Mouse (Mus musculus): ENCODE data around the gene Senp6.

Senp6 gene

DNA sequence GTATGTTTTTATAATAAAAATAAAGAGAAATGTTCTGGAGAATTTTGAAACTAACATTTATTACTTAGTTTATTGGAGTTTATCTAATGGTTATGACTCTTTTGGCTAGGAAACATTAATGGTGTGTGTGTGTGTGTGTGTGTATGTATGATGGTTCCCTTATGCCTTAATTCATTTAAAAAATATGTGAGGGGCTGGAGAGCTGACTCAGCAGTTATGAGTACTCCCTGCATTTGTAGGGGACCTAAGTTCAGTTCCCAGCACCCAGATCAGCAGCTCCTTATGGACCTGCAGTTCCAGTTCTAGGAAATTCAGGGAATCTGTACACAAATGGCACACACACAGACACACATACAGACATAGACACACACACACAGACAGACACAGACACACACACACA lies 104.5 kb downstream of the Senp6 start:
- DNase-seq (ENCODE audit: low read depth, low spot score) = no peak

DNA sequence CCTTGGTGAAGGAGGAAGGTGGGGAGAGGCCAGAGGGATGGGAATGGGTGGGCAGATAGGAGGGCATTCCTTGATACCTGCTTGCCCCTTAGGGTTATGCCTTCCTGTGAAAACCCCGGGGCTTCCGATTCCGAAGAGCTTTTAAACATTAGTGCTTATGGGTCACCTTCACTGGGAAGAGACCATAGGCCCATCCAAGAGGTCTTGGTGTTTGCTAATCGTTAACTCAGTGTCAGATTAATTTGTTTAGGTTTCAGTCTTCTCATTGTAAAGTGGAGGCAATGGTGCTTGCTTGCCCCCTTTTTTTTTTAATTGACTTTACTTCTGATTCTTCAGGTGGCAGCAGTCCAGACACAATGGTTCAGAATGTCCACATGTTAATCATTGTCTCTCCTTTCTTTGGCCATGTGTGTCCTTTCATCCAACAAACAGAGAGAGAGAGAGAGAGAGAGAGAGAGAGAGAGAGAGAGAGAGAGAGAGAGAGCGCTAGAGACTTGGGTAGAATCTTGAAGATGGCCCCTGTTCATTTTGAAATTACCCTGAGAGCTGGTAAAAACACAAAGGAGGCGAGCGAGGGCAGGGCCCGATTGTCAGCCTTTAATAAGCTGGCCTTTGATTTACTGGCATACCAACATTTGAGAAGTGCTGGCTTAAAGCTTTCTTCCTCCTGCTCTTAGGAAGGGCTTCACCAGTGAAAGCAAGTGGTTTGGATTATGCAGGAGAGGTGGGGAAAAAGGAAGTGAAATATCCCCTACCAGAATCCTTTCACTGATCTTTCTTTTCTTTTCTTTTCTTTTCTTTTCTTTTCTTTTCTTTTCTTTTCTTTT lies 105.9 kb downstream of the Senp6 start:
- DNase-seq (ENCODE audit: low read depth, low spot score) = no peak

DNA sequence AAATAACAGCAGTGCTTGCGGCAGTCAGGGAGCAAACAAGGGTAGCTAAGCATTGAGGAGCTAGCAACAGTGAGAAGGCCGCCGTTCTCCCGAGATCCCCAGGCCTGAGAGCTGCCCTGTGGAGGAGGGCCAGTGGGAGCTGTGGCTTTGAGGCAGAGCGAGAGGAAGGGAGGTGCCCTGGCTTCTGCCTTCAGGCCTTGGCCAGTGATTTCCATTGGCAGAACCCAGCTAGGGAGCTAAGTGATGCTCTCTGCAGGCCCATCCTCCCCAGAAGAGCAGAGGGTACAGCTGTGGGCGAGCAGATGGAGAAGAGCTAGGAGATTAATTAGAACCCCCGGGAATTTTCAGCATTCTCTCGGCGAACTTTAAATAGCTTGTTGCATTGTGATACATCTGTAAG lies 106.9 kb downstream of the Senp6 start:
- DNase-seq (ENCODE audit: low read depth, low spot score) = peak; percentile 22

DNA sequence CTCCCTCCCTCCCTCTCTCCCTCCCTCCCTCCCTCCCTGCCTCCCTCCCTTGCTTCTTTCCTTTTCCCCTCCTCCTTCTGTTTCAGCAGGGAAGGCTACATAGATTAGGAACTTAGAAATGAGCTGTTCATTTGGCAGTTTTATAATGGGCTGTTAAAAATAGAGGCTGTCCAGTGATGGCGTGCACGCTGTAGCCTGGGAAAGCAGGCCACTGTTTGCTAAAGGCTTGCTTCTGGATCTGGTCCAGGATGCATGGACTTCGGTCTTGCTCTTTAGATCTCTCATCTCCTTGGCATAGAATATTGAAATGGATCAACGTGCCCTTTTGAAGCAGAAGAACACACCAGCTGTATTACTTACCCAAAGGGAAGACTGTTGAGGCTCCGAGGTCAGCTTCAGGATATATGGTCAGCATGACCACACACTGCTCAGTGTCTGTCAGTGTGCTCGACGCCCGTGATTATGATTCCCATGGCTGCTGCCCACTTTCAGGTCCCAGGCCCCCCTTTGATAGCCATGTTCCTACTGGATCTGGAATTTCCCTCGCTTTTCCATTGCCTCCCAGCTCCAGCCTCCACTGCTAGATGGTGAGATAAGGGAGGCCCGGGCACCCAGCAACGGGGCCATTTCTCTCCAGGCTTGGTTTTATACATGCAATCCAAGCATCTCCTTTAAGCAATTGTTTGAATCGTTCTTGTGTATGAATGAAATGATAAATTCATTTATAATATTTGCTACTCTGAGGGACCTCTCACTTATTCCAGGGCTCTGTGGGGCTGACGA lies 110.2 kb downstream of the Senp6 start:
- no peak for DNase-seq (ENCODE audit: low read depth, low spot score)

DNA sequence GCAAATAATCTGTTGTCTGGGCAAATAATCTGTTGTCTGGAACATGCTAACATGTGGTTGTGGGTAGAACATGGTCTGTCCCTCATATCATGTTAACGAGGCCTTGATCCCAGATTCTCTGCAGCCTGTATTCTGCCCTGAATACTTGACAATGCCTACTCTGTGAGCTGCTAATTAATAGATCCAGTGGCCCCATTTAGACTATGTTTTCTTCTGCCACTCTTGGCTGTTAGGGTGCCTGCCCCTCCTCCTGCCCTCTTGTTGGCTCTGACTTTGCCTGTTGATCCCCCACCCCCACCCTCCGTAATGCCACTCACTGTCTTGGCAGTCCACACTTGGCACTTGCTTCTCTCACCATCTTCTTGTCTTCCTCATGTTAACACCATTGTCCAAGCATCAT lies 112.0 kb downstream of the Senp6 start:
- DNase-seq (ENCODE audit: low read depth, low spot score) = no peak

DNA sequence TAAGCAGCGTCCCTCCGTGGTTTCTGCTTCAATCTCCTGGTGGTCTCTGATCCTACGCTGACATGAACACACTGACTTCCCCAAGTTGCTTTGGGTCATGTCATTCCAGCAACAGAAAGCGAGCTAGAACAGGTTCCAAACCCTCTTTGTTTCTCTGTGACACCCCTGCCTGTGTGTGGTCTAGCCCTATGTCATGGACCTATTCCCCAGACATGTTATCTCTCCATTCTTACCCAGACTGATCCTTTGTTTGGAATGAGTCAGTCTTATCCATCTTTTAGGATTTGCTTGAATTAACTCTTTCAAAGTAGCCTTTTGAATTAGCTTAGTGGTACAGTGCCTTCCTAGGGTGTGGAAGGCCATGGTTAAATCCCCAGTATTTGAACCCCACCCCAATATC lies 113.0 kb downstream of the Senp6 start:
- DNase-seq (ENCODE audit: low read depth, low spot score) = no peak

DNA sequence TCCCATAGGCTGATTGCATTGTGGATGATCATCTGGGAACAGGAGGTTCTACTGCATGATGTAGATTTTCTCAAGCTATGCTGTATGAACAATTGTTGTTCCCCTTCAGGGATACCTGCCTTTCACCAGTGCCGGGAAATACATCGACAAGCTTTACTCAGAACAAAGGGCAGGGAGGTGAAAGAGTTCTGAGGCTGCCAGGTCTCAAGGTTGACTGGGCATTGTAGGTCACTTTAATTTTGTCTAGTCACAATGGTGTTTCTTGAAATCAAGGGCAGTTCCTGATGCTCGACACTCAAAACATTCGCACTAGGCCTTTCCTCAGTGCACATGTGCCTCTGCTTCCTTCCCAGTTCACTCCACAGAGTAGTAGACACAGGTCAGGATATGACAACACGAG lies 114.1 kb downstream of the Senp6 start:
- no peak for DNase-seq (ENCODE audit: low read depth, low spot score)

DNA sequence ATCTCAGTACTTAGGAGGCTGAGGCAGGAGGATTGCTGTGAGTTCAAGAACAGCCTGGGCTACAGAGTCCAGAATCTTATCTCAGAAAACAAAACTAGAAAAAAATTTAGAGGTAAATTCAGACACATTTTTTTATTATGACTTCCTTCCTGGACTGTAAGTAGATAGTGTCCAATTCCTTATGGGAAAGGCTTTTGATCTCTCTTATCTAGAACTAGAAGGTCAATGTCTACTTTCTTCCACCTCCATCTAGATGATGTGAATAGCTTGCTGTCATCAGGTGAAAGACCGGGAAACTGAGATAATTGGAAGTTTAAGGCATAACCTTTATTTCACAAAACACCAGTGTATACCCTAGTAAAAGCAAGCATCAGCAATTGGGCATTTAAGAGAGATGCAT lies 115.0 kb downstream of the Senp6 start:
- DNase-seq (ENCODE audit: low read depth, low spot score) = no peak

DNA sequence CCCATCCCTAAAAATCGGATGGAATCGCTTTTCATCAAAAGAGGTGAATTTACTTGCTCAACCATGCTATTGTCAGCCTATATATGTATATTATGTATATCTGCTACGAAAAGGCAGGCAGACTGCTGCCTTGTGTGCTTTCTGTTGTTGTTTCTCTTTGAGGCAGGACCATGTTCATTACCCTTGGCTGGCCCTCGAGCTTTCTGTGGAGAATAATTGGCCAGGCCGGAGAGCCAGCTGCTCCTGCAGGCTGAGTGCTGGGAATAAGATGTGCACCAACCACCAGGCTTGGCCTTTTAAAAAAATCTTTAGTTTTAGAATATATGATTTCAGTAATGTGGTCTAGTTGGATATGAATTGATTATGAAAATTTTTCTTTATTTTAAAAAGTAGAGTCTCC lies 117.4 kb downstream of the Senp6 start:
- DNase-seq (ENCODE audit: low read depth, low spot score) = no peak

DNA sequence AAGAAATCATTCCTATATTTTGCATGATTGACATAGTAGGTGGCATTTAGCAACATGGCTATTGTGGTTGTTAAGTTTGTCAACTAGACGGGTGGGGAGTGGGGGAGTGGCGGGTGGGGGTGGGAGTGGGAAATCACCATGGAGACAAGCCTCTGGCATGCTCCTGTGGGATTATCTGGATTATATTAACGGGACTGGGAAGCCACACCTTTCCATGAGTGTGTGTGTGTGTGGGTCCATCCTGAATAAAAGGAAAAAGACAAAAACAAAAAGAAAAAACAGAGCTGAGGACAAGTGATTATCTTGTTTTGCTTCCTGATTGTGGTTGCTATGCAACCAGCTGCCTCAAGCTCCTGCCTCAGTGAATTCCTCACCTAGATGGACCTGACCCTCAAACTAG lies 119.0 kb downstream of the Senp6 start:
- no peak for DNase-seq (ENCODE audit: low read depth, low spot score)

DNA sequence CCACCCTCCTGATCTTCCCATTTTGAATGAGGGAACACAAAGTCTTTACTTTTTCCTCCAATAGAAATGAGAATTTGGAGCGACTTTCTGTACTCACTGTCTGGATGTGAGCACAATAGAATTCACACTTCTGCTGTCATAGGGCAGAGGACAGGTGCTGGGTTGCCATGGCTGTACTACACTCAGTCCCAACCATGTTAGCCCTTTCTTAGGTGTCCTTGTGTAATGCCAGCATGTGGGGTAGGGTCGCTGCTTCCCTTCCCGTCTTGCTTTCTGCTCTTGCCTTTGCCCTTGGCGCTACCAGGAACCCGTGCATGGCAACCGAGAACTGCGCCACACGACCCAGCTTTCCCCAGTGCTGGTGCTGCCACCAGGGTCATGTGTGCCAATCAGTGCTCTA lies 120.0 kb downstream of the Senp6 start:
- DNase-seq (ENCODE audit: low read depth, low spot score) = no peak

DNA sequence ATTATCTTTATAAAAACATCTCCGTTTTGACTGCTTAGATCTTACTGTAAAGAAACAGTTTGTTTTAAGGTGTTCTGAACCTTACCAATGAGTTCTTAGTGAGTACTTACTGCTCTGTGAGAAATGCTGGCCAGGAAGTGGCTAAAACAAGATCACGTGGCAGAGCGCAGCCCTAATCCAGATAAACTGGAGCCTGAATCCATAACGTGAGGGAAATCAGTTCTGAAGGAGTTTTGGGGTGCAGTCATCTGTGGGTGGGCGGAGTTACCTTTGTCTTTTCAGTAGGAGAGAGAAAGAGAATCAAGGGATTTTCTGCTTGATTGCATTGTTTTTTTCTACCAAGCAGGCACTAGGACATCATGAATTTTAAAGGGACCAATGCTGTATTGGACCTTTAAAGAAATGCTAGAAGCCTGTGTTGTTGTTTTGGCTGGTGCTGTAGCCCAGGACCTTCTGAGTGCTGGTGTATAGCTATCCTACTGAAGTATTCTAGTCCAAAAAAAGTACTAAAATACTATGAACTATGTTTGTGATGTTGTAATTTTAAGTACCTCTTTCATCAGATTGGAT lies 121.7 kb downstream of the Senp6 start:
- DNase-seq (ENCODE audit: low read depth, low spot score) = no peak

DNA sequence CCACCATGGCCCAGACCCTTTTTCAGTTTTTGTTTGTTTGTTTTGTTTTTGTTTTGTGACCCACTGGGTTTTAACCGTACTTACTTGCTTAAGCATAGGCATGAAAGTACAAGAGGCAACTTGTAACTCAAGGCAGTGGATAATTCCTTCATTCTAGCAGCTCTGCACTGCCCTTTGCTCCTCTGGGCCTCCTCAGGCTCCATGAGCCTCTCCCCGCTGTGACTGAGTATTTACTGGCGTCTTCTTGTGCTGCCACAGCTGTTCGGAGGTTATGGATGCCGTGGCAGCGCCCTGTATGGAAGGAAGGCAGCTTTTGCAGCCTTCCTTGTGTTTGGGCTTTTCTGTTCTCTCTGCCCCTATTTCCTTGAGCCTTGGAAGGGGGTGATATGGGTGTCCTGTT lies 124.5 kb downstream of the Senp6 start:
- DNase-seq (ENCODE audit: low read depth, low spot score) = no peak

DNA sequence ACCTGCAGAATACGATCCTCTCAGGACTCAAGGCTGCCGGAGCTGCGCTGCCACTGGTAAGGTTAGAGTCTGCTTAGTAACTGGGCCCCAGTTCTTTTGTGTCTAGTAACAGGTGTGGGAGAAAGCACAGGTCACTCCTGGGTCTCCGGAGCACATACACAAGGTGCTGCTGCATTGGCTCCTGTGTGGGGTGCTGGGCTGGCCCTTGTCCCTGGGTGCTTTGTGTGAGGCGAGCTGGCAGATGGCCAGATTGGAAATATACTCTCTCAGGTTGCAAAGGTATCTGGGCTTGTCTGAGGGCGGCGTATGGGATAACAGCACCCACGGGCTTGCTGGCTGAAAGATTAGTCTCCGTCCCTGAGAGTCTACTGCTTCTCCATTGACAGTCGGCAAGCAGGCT lies 125.6 kb downstream of the Senp6 start:
- DNase-seq (ENCODE audit: low read depth, low spot score) = no peak

DNA sequence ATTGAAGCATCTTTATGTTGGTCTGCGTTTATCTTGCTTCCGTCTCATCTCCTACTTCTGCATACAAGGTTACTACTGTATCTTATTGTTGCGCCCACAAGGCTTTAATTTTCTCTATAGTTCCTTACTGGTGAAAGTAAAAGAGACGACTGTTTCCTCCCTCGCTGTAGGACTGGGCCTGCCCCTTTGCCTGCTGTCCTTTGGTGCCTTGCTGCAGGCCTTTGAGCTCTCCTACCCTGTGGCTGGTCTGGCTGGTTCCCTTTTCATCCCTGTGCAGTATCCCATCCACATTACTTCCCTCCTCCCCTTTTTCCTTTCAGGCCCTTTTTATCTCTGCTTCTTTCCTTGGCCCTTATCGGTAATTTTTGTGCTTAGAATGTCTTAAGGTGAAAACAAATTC lies 127.7 kb downstream of the Senp6 start:
- DNase-seq (ENCODE audit: low read depth, low spot score) = no peak
